Mouse (Mus musculus): ENCODE data around the gene Clic3. TPM values are rescaled to one million over a fixed set of nuclear protein-coding genes. Genes with fewer than 3 reads are reported as not detected.

The Clic3 gene
- total and polyA plus RNA-seq, 3 experiments = 0.15 to 0.27 TPM; not detected in 1

DNA sequence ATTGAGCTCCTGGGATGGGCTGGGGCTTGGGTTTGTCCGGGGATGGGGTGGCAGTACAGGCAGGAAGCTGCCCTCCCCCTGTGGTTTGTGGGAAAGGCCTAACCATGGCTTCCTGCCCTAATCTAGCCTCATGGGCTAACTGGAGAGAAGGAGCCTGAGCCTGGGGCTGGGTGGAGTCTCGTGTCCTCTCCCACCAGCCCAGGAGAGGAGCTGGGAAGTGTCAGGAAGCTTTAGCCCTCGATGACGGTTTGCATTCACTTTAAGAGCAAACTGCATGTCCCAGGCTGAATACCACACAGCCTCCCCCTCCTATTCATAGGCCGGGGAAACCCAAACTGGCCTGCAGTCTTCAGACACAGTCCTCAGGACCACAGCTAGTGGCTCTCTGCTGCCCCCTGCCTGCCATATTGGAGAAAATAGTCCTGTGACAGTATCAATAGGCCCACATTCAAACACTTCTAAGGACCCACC is 29.9 kb upstream of the Clic3 start (continued):
- no peak for TF ChIP-seq ELF1 (IDR thresholded peaks at IDR 0.05; ENCODE audit: low read depth, low read length)
- TF ChIP-seq POLR2AphosphoS2 (IDR thresholded peaks at IDR 0.05; ENCODE audit: low read length) = no peak
- 0 out of 2 replicates have a peak, but pooled peaks have one; percentile 18 for TF ChIP-seq SMC3 (IDR thresholded peaks at IDR 0.05; ENCODE audit: low read depth, low read length)
- TF ChIP-seq UBTF (IDR thresholded peaks at IDR 0.05; ENCODE audit: borderline replicate concordance, insufficient read depth, low read depth, low read length) = no peak
- TF ChIP-seq BHLHE40 (IDR thresholded peaks at IDR 0.05; ENCODE audit: borderline replicate concordance, low read depth, low read length) = 0 out of 2 replicates have a peak, but pooled peaks have one; percentile 16
- no peak for TF ChIP-seq KAT2A (conservative IDR thresholded peaks at IDR 0.05; ENCODE audit: low read depth, low read length)
- TF ChIP-seq MAX (IDR thresholded peaks at IDR 0.05; ENCODE audit: low read length) = no peak; the same call in 1 of the 2 replicates
- TF ChIP-seq ZNF384 (IDR thresholded peaks at IDR 0.05; ENCODE audit: low read depth, low read length) = no peak
- TF ChIP-seq POLR2AphosphoS5 (IDR thresholded peaks at IDR 0.05; ENCODE audit: borderline replicate concordance, low read depth, low read length) = no peak
- TF ChIP-seq NELFE (IDR thresholded peaks at IDR 0.05; ENCODE audit: low read depth, low read length) = no peak
- TF ChIP-seq MYB (IDR thresholded peaks at IDR 0.05; ENCODE audit: low read depth, low read length) = no peak
- TF ChIP-seq JUND (IDR thresholded peaks at IDR 0.05; ENCODE audit: low read depth, low read length) = no peak
- TF ChIP-seq ETS1 (IDR thresholded peaks at IDR 0.05; ENCODE audit: low read depth, low read length) = no peak
- no peak for TF ChIP-seq NRF1 (IDR thresholded peaks at IDR 0.05; ENCODE audit: insufficient read depth, low read depth, low read length, poor library complexity, severe bottlenecking)
- TF ChIP-seq TAL1 (IDR thresholded peaks at IDR 0.05; ENCODE audit: low read length) = no peak
- no peak for TF ChIP-seq ZKSCAN1 (IDR thresholded peaks at IDR 0.05; ENCODE audit: low read depth, low read length)
- TF ChIP-seq CTCF (IDR thresholded peaks at IDR 0.05 in 2 of 3, conservative IDR thresholded peaks at IDR 0.05 in 1 of 3; ENCODE audit: control insufficient read depth in 1 of 3, insufficient read depth in 1 of 3, low read depth in 2 of 3, low read length in 3 of 3, poor library complexity in 1 of 3, severe bottlenecking in 1 of 3) = peak; percentile 54 to 78 (median 76)
- no peak for TF ChIP-seq E2F4 (IDR thresholded peaks at IDR 0.05; ENCODE audit: borderline replicate concordance, low read depth, low read length)
- TF ChIP-seq EP300 (IDR thresholded peaks at IDR 0.05; ENCODE audit: low read depth in 1 of 2, low read length in 2 of 2) = peak in 1 of 2 experiments; percentile 17; a peak in 1 of 4 replicates
- TF ChIP-seq TBP (IDR thresholded peaks at IDR 0.05; ENCODE audit: low read depth, low read length) = no peak
- peak; percentile 32; the same call in 1 of the 2 replicates for TF ChIP-seq SIN3A (IDR thresholded peaks at IDR 0.05; ENCODE audit: low read length)

DNA sequence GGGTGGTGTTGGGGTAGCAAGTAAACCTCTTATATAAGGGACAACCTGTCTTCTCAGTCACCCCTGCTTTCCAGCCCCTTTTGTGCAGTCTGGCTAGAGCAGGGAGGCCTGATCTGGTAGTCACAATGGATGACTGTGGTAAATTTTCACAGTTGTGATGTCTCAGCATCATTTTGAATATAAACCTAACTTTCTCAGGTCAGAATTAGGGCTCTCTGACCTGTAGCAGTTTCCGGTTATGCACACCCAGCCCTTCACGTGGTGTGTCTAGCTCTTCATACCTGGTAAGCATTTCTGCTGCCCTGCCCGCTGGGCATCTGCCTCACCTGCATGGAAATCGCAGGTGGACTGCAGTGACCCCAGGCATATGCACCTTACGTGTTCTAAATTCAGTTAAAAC is 29.4 kb upstream of the Clic3 start:
- peak overlapping the region; percentile 9; the same call in 1 of the 2 replicates for H3K27ac ChIP-seq (ENCODE audit: control insufficient read depth, low read depth, low read length)
- H3K4me3 ChIP-seq (ENCODE audit: control insufficient read depth in 1 of 2, insufficient read depth in 1 of 2, low read depth in 2 of 2, low read length in 2 of 2) = no peak overlapping the region
- no peak for TF ChIP-seq CHD2 (IDR thresholded peaks at IDR 0.05; ENCODE audit: low read length)
- no peak for TF ChIP-seq ZNF384 (IDR thresholded peaks at IDR 0.05; ENCODE audit: low read depth, low read length)
- no peak for TF ChIP-seq POLR2A (IDR thresholded peaks at IDR 0.05; ENCODE audit: control insufficient read depth in 1 of 2, insufficient read depth in 1 of 2, low read depth in 1 of 2, low read length in 2 of 2, poor library complexity in 1 of 2)
- peaks cover 0 to 11% of the 10 kb centered on the region in 2 experiments; a peak in 2 of 4 replicates for H3K36me3 ChIP-seq (ENCODE audit: control insufficient read depth in 1 of 2, insufficient read depth in 2 of 2, low read length in 2 of 2)
- no peak overlapping the region for H3K9ac ChIP-seq (ENCODE audit: control insufficient read depth, low read depth, low read length, poor library complexity, severe bottlenecking)
- DNase-seq (ENCODE audit: low read depth, low spot score) = no peak
- H3K79me2 ChIP-seq (ENCODE audit: control insufficient read depth, insufficient read depth, low read length, poor library complexity) = peaks cover 2% of the 10 kb centered on the region; the same call in 1 of the 2 replicates
- H3K27me3 ChIP-seq (ENCODE audit: control insufficient read depth in 1 of 2, insufficient read depth in 2 of 2, low read length in 2 of 2) = no peaks in the 10 kb centered on the region
- H3K9me3 ChIP-seq (replicated peaks; ENCODE audit: insufficient read depth, low read length) = no peaks in the 10 kb centered on the region
- peaks cover 13 to 32% of the 10 kb centered on the region in 2 experiments for H3K4me1 ChIP-seq (ENCODE audit: control insufficient read depth in 1 of 2, insufficient read depth in 2 of 2, low read length in 2 of 2)
